Mouse (Mus musculus): ENCODE results near the gene Zdhhc6. TPM values are rescaled to one million over a fixed set of nuclear protein-coding genes. Genes with fewer than 3 reads are reported as not detected.

The Zdhhc6 gene
- polyA plus RNA-seq (2012; rRNA removed), result 31.0 and 37.3 TPM in 2 replicates

GRCm38 (mm10) chr19:55315452-55316108 is at the start of gene Zdhhc6:
Gene Zdhhc6, minus strand, starts transcription at chr19:55316032.

GRCm38 (mm10) chr19:55316109-55316714 is 380 bp upstream of the Zdhhc6 start, which contains the start of gene Vti1a:
Gene Vti1a, plus strand, starts transcription at chr19:55316295.

GRCm38 (mm10) chr19:55251383-55252124 is 64.3 kb downstream of the Zdhhc6 start, which contains the start of gene Acsl5:
Gene Acsl5, plus strand, starts transcription at chr19:55251938.

GRCm38 (mm10) chr19:55241186-55241645 is 74.6 kb downstream of the Zdhhc6 start, which contains the start of gene Gucy2g:
Gene Gucy2g, minus strand, starts transcription at chr19:55241236.

Other genes starting within 250 kb of the Zdhhc6 start
- 17.9 and 21.0 TPM in 2 replicates for gene Gpam, start 188.8 kb downstream of the Zdhhc6 start, polyA plus RNA-seq (2012; rRNA removed)
- 0.12 and 0.16 TPM in 2 replicates for gene Tectb, start 135.3 kb downstream of the Zdhhc6 start, polyA plus RNA-seq (2012; rRNA removed)
- not detected in 2 replicates for gene Gucy2g, start 74.8 kb downstream of the Zdhhc6 start, polyA plus RNA-seq (2012; rRNA removed)
- gene Acsl5, start 64.1 kb downstream of the Zdhhc6 start, polyA plus RNA-seq (2012; rRNA removed), result 11.0 and 12.2 TPM in 2 replicates
- 16.4 and 16.9 TPM in 2 replicates for gene Vti1a, start 263 bp upstream of the Zdhhc6 start, polyA plus RNA-seq (2012; rRNA removed)